Mouse (Mus musculus): Measurements from ENCODE around the gene Herc3. TPM values are rescaled to one million over a fixed set of nuclear protein-coding genes. Genes with fewer than 3 reads are reported as not detected.
A peak's percentile ranks its signal among the peaks of the same experiment; 100 is the strongest.

Herc3 gene
- polyA plus RNA-seq, 1 experiment from 2014 or later: 2.6 TPM

- no peaks in the 10 kb centered on the region for H3K4me1 ChIP-seq
- WGBS (ENCODE audit: insufficient replicate concordance): 41% methylated on average over 8 of the region's 8 CpGs
- H3K4me2 ChIP-seq: no peak overlapping the region
- H3K9me3 ChIP-seq (replicated peaks): peaks cover 7% of the 10 kb centered on the region; the same call in 1 of the 2 replicates
- no peak overlapping the region for H3K4me3 ChIP-seq
- H3K27me3 ChIP-seq (replicated peaks): peaks cover 16% of the 10 kb centered on the region
- no peak overlapping the region for H3K9ac ChIP-seq
- H3K27ac ChIP-seq: no peak overlapping the region
- H3K36me3 ChIP-seq: peaks cover 2% of the 10 kb centered on the region; the same call in 1 of the 2 replicates
- no peak for ATAC-seq
Observed at GRCm38 (mm10) chr6:58903171-58903570, 71.9 kb downstream of the Herc3 start.

- peaks cover 2% of the 10 kb centered on the region; the same call in 1 of the 2 replicates for H3K36me3 ChIP-seq
- H3K9me3 ChIP-seq (replicated peaks): peaks cover 7% of the 10 kb centered on the region; the same call in 1 of the 2 replicates
- no peak overlapping the region for H3K4me2 ChIP-seq
- no peak overlapping the region for H3K27ac ChIP-seq
- 49% methylated on average over 3 of the region's 3 CpGs for WGBS (ENCODE audit: insufficient replicate concordance)
- no peak for ATAC-seq
- H3K9ac ChIP-seq: no peak overlapping the region
- no peaks in the 10 kb centered on the region for H3K4me1 ChIP-seq
- H3K4me3 ChIP-seq: no peak overlapping the region
- peaks cover 16% of the 10 kb centered on the region for H3K27me3 ChIP-seq (replicated peaks)
Observed at GRCm38 (mm10) chr6:58904551-58904950, 73.3 kb downstream of the Herc3 start.

GRCm38 (mm10) chr6:58906852-58907261, 75.6 kb downstream of the Herc3 start, which contains the start of gene Nap1l5:
Gene Nap1l5 (minus strand): TSS chr6:58907076.
- Histone ChIP-seq H3K9me3 (replicated peaks) (peaks cover 7% of the 10 kb centered on the region; the same call in 1 of the 2 replicates), H3K4me1 (no peaks in the 10 kb centered on the region), H3K4me3 (peak within 1 kb of the TSS; percentile 34), H3K9ac (no peak within 1 kb of the TSS), H3K27ac (no peak within 1 kb of the TSS), H3K36me3 (peaks cover 2% of the 10 kb centered on the region; the same call in 1 of the 2 replicates), H3K4me2 (peak within 1 kb of the TSS; percentile 59), H3K27me3 (replicated peaks) (peaks cover 16% of the 10 kb centered on the region)
- ATAC-seq: no peak
- 47% methylated on average over 34 of the region's 34 CpGs for WGBS (ENCODE audit: insufficient replicate concordance)

GRCm38 (mm10) chr6:58907336-58907735, 76.1 kb downstream of the Herc3 start:
- Histone ChIP-seq H3K9me3 (replicated peaks) (peaks cover 7% of the 10 kb centered on the region; the same call in 1 of the 2 replicates), H3K4me3 (peak overlapping the region; percentile 34; the same call in 1 of the 2 replicates), H3K27me3 (replicated peaks) (peaks cover 16% of the 10 kb centered on the region), H3K4me1 (no peaks in the 10 kb centered on the region), H3K9ac (no peak overlapping the region), H3K27ac (no peak overlapping the region), H3K36me3 (peaks cover 2% of the 10 kb centered on the region; the same call in 1 of the 2 replicates), H3K4me2 (peak overlapping the region; percentile 59)
- 77% methylated on average over 8 of the region's 8 CpGs for WGBS (ENCODE audit: insufficient replicate concordance)
- no peak for ATAC-seq

GRCm38 (mm10) chr6:58907791-58908190, 76.5 kb downstream of the Herc3 start:
- Histone ChIP-seq H3K27me3 (replicated peaks) (peaks cover 16% of the 10 kb centered on the region), H3K27ac (no peak overlapping the region), H3K4me3 (no peak overlapping the region), H3K36me3 (peaks cover 2% of the 10 kb centered on the region; the same call in 1 of the 2 replicates), H3K9me3 (replicated peaks) (peaks cover 7% of the 10 kb centered on the region; the same call in 1 of the 2 replicates), H3K9ac (no peak overlapping the region), H3K4me2 (no peak overlapping the region), H3K4me1 (no peaks in the 10 kb centered on the region)
- no peak for ATAC-seq
- 71% methylated on average over 2 of the region's 2 CpGs for WGBS (ENCODE audit: insufficient replicate concordance)

GRCm38 (mm10) chr6:58912842-58913241, 81.6 kb downstream of the Herc3 start:
- no peaks in the 10 kb centered on the region for H3K4me1 ChIP-seq
- no peak overlapping the region for H3K9ac ChIP-seq
- H3K9me3 ChIP-seq (replicated peaks): no peaks in the 10 kb centered on the region
- WGBS (ENCODE audit: insufficient replicate concordance): 52% methylated on average over 5 of the region's 5 CpGs
- H3K36me3 ChIP-seq: no peaks in the 10 kb centered on the region
- H3K4me2 ChIP-seq: no peak overlapping the region
- H3K27ac ChIP-seq: no peak overlapping the region
- no peaks in the 10 kb centered on the region for H3K27me3 ChIP-seq (replicated peaks)
- H3K4me3 ChIP-seq: no peak overlapping the region
- ATAC-seq: no peak

- 57% methylated on average over 3 of the region's 3 CpGs for WGBS (ENCODE audit: insufficient replicate concordance)
- Histone ChIP-seq H3K9me3 (replicated peaks) (no peaks in the 10 kb centered on the region), H3K27ac (no peak overlapping the region), H3K4me3 (no peak overlapping the region), H3K4me1 (no peaks in the 10 kb centered on the region), H3K4me2 (no peak overlapping the region), H3K36me3 (no peaks in the 10 kb centered on the region), H3K27me3 (replicated peaks) (no peaks in the 10 kb centered on the region), H3K9ac (no peak overlapping the region)
- ATAC-seq: no peak
Observed at GRCm38 (mm10) chr6:58913551-58913950, 82.3 kb downstream of the Herc3 start.

GRCm38 (mm10) chr6:58913971-58914370, 82.7 kb downstream of the Herc3 start:
- ATAC-seq: no peak
- 64% methylated on average over 5 of the region's 5 CpGs for WGBS (ENCODE audit: insufficient replicate concordance)
- Histone ChIP-seq H3K9ac (no peak overlapping the region), H3K4me3 (no peak overlapping the region), H3K27ac (no peak overlapping the region), H3K4me1 (no peaks in the 10 kb centered on the region), H3K27me3 (replicated peaks) (no peaks in the 10 kb centered on the region), H3K9me3 (replicated peaks) (no peaks in the 10 kb centered on the region), H3K4me2 (no peak overlapping the region), H3K36me3 (no peaks in the 10 kb centered on the region)

- WGBS (ENCODE audit: insufficient replicate concordance): 42% methylated on average over 5 of the region's 5 CpGs
- ATAC-seq: no peak
Observed at GRCm38 (mm10) chr6:58916498-58916897, 85.2 kb downstream of the Herc3 start.

GRCm38 (mm10) chr6:58920735-58921134, 89.5 kb downstream of the Herc3 start:
- H3K4me2 ChIP-seq: no peak overlapping the region
- no peak overlapping the region for H3K27ac ChIP-seq
- no peaks in the 10 kb centered on the region for H3K27me3 ChIP-seq (replicated peaks)
- no peak overlapping the region for H3K4me3 ChIP-seq
- H3K9ac ChIP-seq: no peak overlapping the region
- 69% methylated on average over 6 of the region's 6 CpGs for WGBS (ENCODE audit: insufficient replicate concordance)
- H3K9me3 ChIP-seq (replicated peaks): no peaks in the 10 kb centered on the region
- no peaks in the 10 kb centered on the region for H3K4me1 ChIP-seq
- H3K36me3 ChIP-seq: no peaks in the 10 kb centered on the region
- ATAC-seq: no peak

More at GRCm38 (mm10) chr6:58916498-58916897, 85.2 kb downstream of the Herc3 start:
- Histone ChIP-seq H3K9me3 (replicated peaks) (no peaks in the 10 kb centered on the region), H3K4me2 (no peak overlapping the region), H3K4me3 (no peak overlapping the region), H3K9ac (no peak overlapping the region), H3K27ac (no peak overlapping the region), H3K27me3 (replicated peaks) (no peaks in the 10 kb centered on the region), H3K36me3 (no peaks in the 10 kb centered on the region), H3K4me1 (no peaks in the 10 kb centered on the region)

- WGBS (ENCODE audit: insufficient replicate concordance): 41% methylated on average over 3 of the region's 3 CpGs
- H3K27me3 ChIP-seq (replicated peaks): no peaks in the 10 kb centered on the region
- no peak for ATAC-seq
Observed at GRCm38 (mm10) chr6:58921623-58922022, 90.4 kb downstream of the Herc3 start.

GRCm38 (mm10) chr6:58922511-58922910, 91.2 kb downstream of the Herc3 start:
- no peaks in the 10 kb centered on the region for H3K4me1 ChIP-seq
- no peak for ATAC-seq
- no peaks in the 10 kb centered on the region for H3K27me3 ChIP-seq (replicated peaks)
- no peak overlapping the region for H3K27ac ChIP-seq
- WGBS (ENCODE audit: insufficient replicate concordance): 71% methylated on average over 5 of the region's 5 CpGs
- no peaks in the 10 kb centered on the region for H3K36me3 ChIP-seq
- no peak overlapping the region for H3K9ac ChIP-seq
- H3K4me3 ChIP-seq: no peak overlapping the region
- H3K4me2 ChIP-seq: no peak overlapping the region
- H3K9me3 ChIP-seq (replicated peaks): no peaks in the 10 kb centered on the region

More at GRCm38 (mm10) chr6:58921623-58922022, 90.4 kb downstream of the Herc3 start:
- no peak overlapping the region for H3K4me2 ChIP-seq
- no peaks in the 10 kb centered on the region for H3K36me3 ChIP-seq
- H3K9ac ChIP-seq: no peak overlapping the region
- no peak overlapping the region for H3K4me3 ChIP-seq
- no peaks in the 10 kb centered on the region for H3K9me3 ChIP-seq (replicated peaks)
- H3K4me1 ChIP-seq: no peaks in the 10 kb centered on the region
- no peak overlapping the region for H3K27ac ChIP-seq

- Histone ChIP-seq H3K9ac (no peak overlapping the region), H3K4me2 (no peak overlapping the region), H3K4me3 (no peak overlapping the region), H3K27me3 (replicated peaks) (no peaks in the 10 kb centered on the region), H3K9me3 (replicated peaks) (no peaks in the 10 kb centered on the region), H3K4me1 (no peaks in the 10 kb centered on the region), H3K36me3 (no peaks in the 10 kb centered on the region), H3K27ac (no peak overlapping the region)
- 59% methylated on average over 2 of the region's 2 CpGs for WGBS (ENCODE audit: insufficient replicate concordance)
- no peak for ATAC-seq
Observed at GRCm38 (mm10) chr6:58927881-58928280, 96.6 kb downstream of the Herc3 start.
